16 mouse cellular contexts compared by ENCODE assay signal in genomic region chr1:92170616-92171235, GRCm38 (mm10). TPM values are rescaled to one million over a fixed set of nuclear protein-coding genes. Genes with fewer than 3 reads are reported as not detected.
DNase-seq lines count a peak whose midpoint lies in the region; ATAC-seq lines count a peak whose summit lies in the region.
"Had no signal": no experiment of that assay in that cellular context is flagged by ENCODE, and none has a peak within 500 bp of the region (broad histone marks: within the 10 kb centered on the region; RNA-seq: fewer than 3 reads in every experiment).

No protein-coding gene starts in this region.

- H3K4me1 ChIP-seq in forebrain, embryonic 12.5 days, result peaks cover 23% of the 10 kb centered on the region

- no peaks in the 10 kb centered on the region for H3K36me3 ChIP-seq in forebrain, embryonic 12.5 days (replicated peaks)
- H3K36me3 ChIP-seq: hindbrain, embryonic 13.5 days; limb, embryonic 15.5 days; lung, embryonic 15.5 days had no signal

- no peak overlapping the region for H3K4me3 ChIP-seq in forebrain, embryonic 12.5 days (replicated peaks)
- H3K4me3 ChIP-seq: hindbrain, embryonic 13.5 days; limb, embryonic 15.5 days; lung, embryonic 15.5 days; myocyte had no signal

- no peak overlapping the region for H3K4me2 ChIP-seq in forebrain, embryonic 12.5 days
- H3K4me2 ChIP-seq: hindbrain, embryonic 13.5 days; limb, embryonic 15.5 days; lung, embryonic 15.5 days had no signal

- peak; percentile 36 to 71 for DNase-seq in frontal cortex, adult 2 months (ENCODE audit: extremely low spot score in 1 of 2, low spot score in 1 of 2)
- no peak for DNase-seq in frontal cortex, postnatal 14 days (ENCODE audit: low spot score in 2 of 2)
- peak; percentile 93 for DNase-seq in brain, adult 2 months (ENCODE audit: low read depth, low spot score)
- peak; percentile 78 to 80 for DNase-seq in cerebellum, postnatal 14 days
- peak; percentile 44 to 54 for DNase-seq in left cerebral cortex, postnatal 14 days (ENCODE audit: low spot score in 2 of 2)
- DNase-seq in spleen, adult 12 weeks (ENCODE audit: low spot score), result no peak
- DNase-seq in kidney, postnatal 4 days, result no peak
- DNase-seq: kidney, postnatal 25 days had no signal

- intact Hi-C loops in left cerebral cortex, postnatal 14 days (cut with DNase I), result loop anchor here (10.0 kb wide), 2 partner anchors 66 to 186 kb away; no protein-coding TSS in a partner anchor

- no peak overlapping the region for H3K9ac ChIP-seq in forebrain, embryonic 12.5 days
- H3K9ac ChIP-seq: hindbrain, embryonic 13.5 days; limb, embryonic 15.5 days; lung, embryonic 15.5 days had no signal

- no peaks in the 10 kb centered on the region for H3K27me3 ChIP-seq in forebrain, embryonic 12.5 days
- H3K27me3 ChIP-seq: hindbrain, embryonic 13.5 days; limb, embryonic 15.5 days; lung, embryonic 15.5 days; Patski had no signal

- ATAC-seq in forebrain, embryonic 12.5 days (ENCODE audit: low FRiP score), result no peak
- ATAC-seq: forebrain, embryonic 16.5 days; intestine, postnatal 0 days; Patski had no signal

- no peaks in the 10 kb centered on the region for H3K9me3 ChIP-seq in forebrain, embryonic 12.5 days
- H3K9me3 ChIP-seq: hindbrain, embryonic 13.5 days; limb, embryonic 15.5 days; lung, embryonic 15.5 days had no signal

- WGBS in forebrain, embryonic 12.5 days, result 88% methylated on average over 5 of the region's 5 CpGs

- H3K27ac ChIP-seq in forebrain, embryonic 12.5 days, result no peak overlapping the region
- H3K27ac ChIP-seq: hindbrain, embryonic 13.5 days; limb, embryonic 15.5 days; lung, embryonic 15.5 days had no signal

RNA-seq across cellular contexts. Expression of gene Hdac4, which starts 24.8 kb away (rescaled TPM):
- polyA plus RNA-seq in frontal cortex, adult 2 months (2012; rRNA removed), result 38.8 and 40.6 TPM in 2 replicates
- 100 to 1,000 TPM; 106 to 114 TPM for total RNA-seq in left cerebral cortex, postnatal 14 days (2021)
- polyA plus RNA-seq in forebrain, embryonic 12.5 days (2016; fragmentation: Nextera tagmentation; extraction: Ambion mirVana), result 21.4 and 24.8 TPM in 2 replicates

Comparison
In these comparisons a context has a peak if more than half of its experiments do, and no peak if none do; other contexts are left out.
1. DNase-seq: peak in frontal cortex, adult 2 months (2 of 2), brain, adult 2 months (single experiment), cerebellum, postnatal 14 days (2 of 2) and left cerebral cortex, postnatal 14 days (2 of 2); none in frontal cortex, postnatal 14 days (0 of 2), spleen, adult 12 weeks (single experiment) and kidney, postnatal 4 days (0 of 2).